Mouse (Mus musculus) small intestine, adult 2 months (tissue): ENCODE results near the gene Rapgef2.

Experiments
- CTCF ChIP-seq: fragments of 200-500 bp; IDR thresholded peaks from 2 replicates; pipeline ENCODE4 v1.5.1; 2012; ENCODE audit warnings: low read depth, mild to moderate bottlenecking, control low read depth, inconsistent platforms, low read length, moderate library complexity, mixed read lengths; ENCODE audit not compliant: insufficient replicate concordance, insufficient read length; ENCODE audit errors: extremely low read depth
- POLR2A ChIP-seq: fragments of 200-500 bp; IDR thresholded peaks from 2 replicates; pipeline ENCODE4 v1.6.1; 2012; ENCODE audit warnings: low read depth, mild to moderate bottlenecking, control low read depth, inconsistent platforms, low read length, moderate library complexity

GRCm38 (mm10) chr3:79223281-79223680 is 63.0 kb downstream of the Rapgef2 start:
- TF ChIP-seq CTCF (no peak), POLR2A (no peak)
